Mouse (Mus musculus): Measurements from ENCODE around the gene Gm45208. TPM values are rescaled to one million over a fixed set of nuclear protein-coding genes. Genes with fewer than 3 reads are reported as not detected.
A peak's percentile ranks its signal among the peaks of the same experiment; 100 is the strongest.

Gene Gm45208
- polyA plus RNA-seq (2015; fragmentation: Nextera tagmentation; extraction: Ambion mirVana) = not detected in 2 replicates

DNA sequence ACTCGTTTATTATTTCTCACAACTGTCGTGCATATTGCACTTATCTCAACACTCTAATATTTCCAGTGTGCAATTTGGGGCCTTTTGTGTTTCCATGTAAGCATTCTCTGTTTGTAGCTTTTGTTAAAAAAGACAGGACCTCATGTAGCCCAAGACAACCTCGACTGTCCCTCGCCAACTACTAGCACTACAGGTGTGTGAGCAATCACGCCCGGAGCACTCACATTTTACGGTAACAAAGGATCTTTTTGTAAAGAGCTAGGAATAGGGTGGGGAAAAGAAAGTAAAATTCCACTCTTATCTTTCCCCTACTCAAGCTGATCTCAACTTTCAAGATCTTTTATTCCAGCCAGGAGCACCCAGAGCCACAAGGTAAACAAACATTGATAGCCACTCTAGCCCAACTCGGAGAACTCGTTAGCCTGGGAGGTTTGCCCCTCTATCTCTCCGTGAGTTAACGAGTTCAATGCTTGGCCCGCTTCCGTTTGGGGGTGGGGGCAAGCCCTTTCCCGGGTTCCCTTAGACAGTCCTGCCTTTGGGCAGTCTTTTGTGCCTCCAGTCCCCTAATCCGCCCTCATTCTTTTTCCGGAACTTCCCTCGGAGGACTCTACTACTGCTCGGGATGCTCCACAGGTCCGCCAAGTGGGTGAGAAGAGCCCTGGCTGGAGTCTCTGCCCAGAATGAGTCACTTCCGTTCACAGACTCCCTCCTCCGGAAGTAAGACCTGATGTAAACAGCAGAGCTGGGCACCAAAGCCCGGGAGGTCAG is at the start of gene Gm45208:
TSS of gene Gm45208 (plus strand) at position 732 of the 768 bp plus-strand sequence.
- Histone ChIP-seq H3K4me1 (ENCODE audit: control insufficient read depth, insufficient read depth, low read length) (peaks cover 6% of the 10 kb centered on the region), H3K9ac (ENCODE audit: low read depth, low read length) (peak within 1 kb of the TSS; percentile 70), H3K4me3 (ENCODE audit: low read depth, low read length) (peak within 1 kb of the TSS; percentile 57), H3K36me3 (ENCODE audit: control insufficient read depth, insufficient read depth, low read length) (no peaks in the 10 kb centered on the region), H3K9me3 (replicated peaks; ENCODE audit: control insufficient read depth, low read length, poor library complexity, severe bottlenecking) (no peaks in the 10 kb centered on the region), H3K27ac (ENCODE audit: low read length) (peak within 1 kb of the TSS; percentile 93), H3K27me3 (ENCODE audit: control insufficient read depth, insufficient read depth, low read depth, low read length) (no peaks in the 10 kb centered on the region), H3K4me2 (ENCODE audit: low read length) (peak within 1 kb of the TSS; percentile 75)
- peak; percentile 92 for ATAC-seq
- WGBS = 30% methylated on average over 22 of the region's 22 CpGs

- H3K4me1 ChIP-seq (ENCODE audit: control insufficient read depth, insufficient read depth, low read length) = no peaks in the 10 kb centered on the region
- H3K27me3 ChIP-seq (ENCODE audit: control insufficient read depth, insufficient read depth, low read depth, low read length) = no peaks in the 10 kb centered on the region
- WGBS = 53% methylated on average over 6 of the region's 6 CpGs
- no peaks in the 10 kb centered on the region for H3K9me3 ChIP-seq (replicated peaks; ENCODE audit: control insufficient read depth, low read length, poor library complexity, severe bottlenecking)
- ATAC-seq = no peak
- H3K9ac ChIP-seq (ENCODE audit: low read depth, low read length) = no peak overlapping the region
- no peaks in the 10 kb centered on the region for H3K36me3 ChIP-seq (ENCODE audit: control insufficient read depth, insufficient read depth, low read length)
- H3K27ac ChIP-seq (ENCODE audit: low read length) = no peak overlapping the region
- no peak overlapping the region for H3K4me2 ChIP-seq (ENCODE audit: low read length)
- H3K4me3 ChIP-seq (ENCODE audit: low read depth, low read length) = no peak overlapping the region
Measured at GRCm38 (mm10) chrX:7672739-7673138, 49.3 kb upstream of the Gm45208 start.

DNA sequence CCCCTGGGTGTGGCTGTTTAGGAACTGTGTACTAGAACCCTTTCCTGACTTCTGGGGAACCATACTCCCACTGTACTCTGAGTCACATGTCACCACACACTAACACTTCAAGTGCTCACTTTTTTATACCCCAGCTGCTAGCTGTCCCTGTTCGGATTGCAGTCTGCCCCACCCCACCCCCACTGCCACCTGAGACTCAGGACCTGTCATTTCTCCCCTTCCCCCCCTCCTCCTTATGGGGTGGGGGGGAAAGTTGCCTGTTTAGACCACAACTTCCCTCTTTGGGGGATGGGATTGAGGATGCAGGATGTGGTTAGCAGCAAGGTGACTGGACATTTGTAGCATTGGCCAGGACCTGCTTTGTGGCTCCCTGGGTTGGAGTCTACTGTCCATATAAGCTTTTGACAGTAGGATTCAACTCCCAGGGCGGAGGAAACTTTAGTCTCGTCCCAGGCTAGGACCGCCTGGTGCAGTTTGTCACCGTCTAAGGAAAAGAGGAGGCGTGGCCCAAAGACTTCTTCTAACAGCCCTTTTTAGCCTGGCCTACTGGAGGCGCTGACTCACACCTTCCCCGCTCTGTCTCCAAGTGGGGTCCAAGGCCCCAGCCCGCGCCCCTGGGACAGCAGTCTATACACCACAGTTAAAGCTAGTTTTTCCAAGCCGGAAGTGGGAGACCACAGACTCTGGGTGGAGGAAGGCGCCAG is 48.3 kb upstream of the Gm45208 start:
- Histone ChIP-seq H3K36me3 (ENCODE audit: control insufficient read depth, insufficient read depth, low read length) (no peaks in the 10 kb centered on the region), H3K4me1 (ENCODE audit: control insufficient read depth, insufficient read depth, low read length) (no peaks in the 10 kb centered on the region), H3K4me2 (ENCODE audit: low read length) (no peak overlapping the region; the same call in 1 of the 2 replicates), H3K27ac (ENCODE audit: low read length) (no peak overlapping the region), H3K9ac (ENCODE audit: low read depth, low read length) (no peak overlapping the region), H3K9me3 (replicated peaks; ENCODE audit: control insufficient read depth, low read length, poor library complexity, severe bottlenecking) (no peaks in the 10 kb centered on the region), H3K4me3 (ENCODE audit: low read depth, low read length) (no peak overlapping the region), H3K27me3 (ENCODE audit: control insufficient read depth, insufficient read depth, low read depth, low read length) (no peaks in the 10 kb centered on the region)
- WGBS = 47% methylated on average over 12 of the region's 12 CpGs
- no peak for ATAC-seq

- Histone ChIP-seq H3K4me3 (ENCODE audit: low read depth, low read length) (peak overlapping the region; percentile 27), H3K4me1 (ENCODE audit: control insufficient read depth, insufficient read depth, low read length) (no peaks in the 10 kb centered on the region), H3K9me3 (replicated peaks; ENCODE audit: control insufficient read depth, low read length, poor library complexity, severe bottlenecking) (no peaks in the 10 kb centered on the region), H3K4me2 (ENCODE audit: low read length) (peak overlapping the region; percentile 49), H3K36me3 (ENCODE audit: control insufficient read depth, insufficient read depth, low read length) (no peaks in the 10 kb centered on the region), H3K27ac (ENCODE audit: low read length) (no peak overlapping the region), H3K9ac (ENCODE audit: low read depth, low read length) (peak overlapping the region; percentile 44; the same call in 1 of the 2 replicates), H3K27me3 (ENCODE audit: control insufficient read depth, insufficient read depth, low read depth, low read length) (no peaks in the 10 kb centered on the region)
- peak; percentile 26; the same call in 1 of the 2 replicates for ATAC-seq
- 30% methylated on average over 28 of the region's 28 CpGs for WGBS
Measured at GRCm38 (mm10) chrX:7674284-7675000, 47.6 kb upstream of the Gm45208 start.

DNA sequence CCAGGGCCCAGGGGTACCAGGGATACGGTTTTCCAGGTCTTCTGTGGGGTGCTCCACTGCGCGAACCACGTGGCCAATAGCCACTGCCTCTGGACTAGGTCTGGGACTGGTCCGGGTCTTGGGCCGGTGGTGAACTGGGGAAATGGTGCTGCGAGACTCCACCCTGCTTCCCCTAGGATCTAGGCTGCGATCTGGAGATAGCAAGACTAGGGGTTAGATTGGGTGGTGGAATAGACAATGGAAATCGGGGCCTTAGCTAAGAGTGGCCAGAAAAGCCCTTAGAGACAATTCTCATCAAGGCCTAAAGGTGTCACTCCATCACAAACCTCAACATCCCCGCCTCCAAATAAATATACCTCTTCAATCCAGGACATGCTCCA is 47.1 kb upstream of the Gm45208 start:
- Histone ChIP-seq H3K36me3 (ENCODE audit: control insufficient read depth, insufficient read depth, low read length) (no peaks in the 10 kb centered on the region), H3K9ac (ENCODE audit: low read depth, low read length) (peak overlapping the region; percentile 44; the same call in 1 of the 2 replicates)

GRCm38 (mm10) chrX:7678986-7679385 is 43.1 kb upstream of the Gm45208 start:
- Histone ChIP-seq H3K27me3 (ENCODE audit: control insufficient read depth, insufficient read depth, low read depth, low read length) (no peaks in the 10 kb centered on the region), H3K27ac (ENCODE audit: low read length) (no peak overlapping the region), H3K9me3 (replicated peaks; ENCODE audit: control insufficient read depth, low read length, poor library complexity, severe bottlenecking) (no peaks in the 10 kb centered on the region), H3K36me3 (ENCODE audit: control insufficient read depth, insufficient read depth, low read length) (no peaks in the 10 kb centered on the region), H3K9ac (ENCODE audit: low read depth, low read length) (no peak overlapping the region), H3K4me1 (ENCODE audit: control insufficient read depth, insufficient read depth, low read length) (no peaks in the 10 kb centered on the region), H3K4me2 (ENCODE audit: low read length) (no peak overlapping the region), H3K4me3 (ENCODE audit: low read depth, low read length) (no peak overlapping the region)
- ATAC-seq = no peak
- 46% methylated on average over 3 of the region's 3 CpGs for WGBS

More for the DNA sequence above, 47.1 kb upstream of the Gm45208 start:
- ATAC-seq = peak; percentile 16; the same call in 1 of the 2 replicates
- Histone ChIP-seq H3K4me2 (ENCODE audit: low read length) (peak overlapping the region; percentile 49), H3K4me3 (ENCODE audit: low read depth, low read length) (peak overlapping the region; percentile 27), H3K27ac (ENCODE audit: low read length) (no peak overlapping the region), H3K9me3 (replicated peaks; ENCODE audit: control insufficient read depth, low read length, poor library complexity, severe bottlenecking) (no peaks in the 10 kb centered on the region), H3K4me1 (ENCODE audit: control insufficient read depth, insufficient read depth, low read length) (no peaks in the 10 kb centered on the region), H3K27me3 (ENCODE audit: control insufficient read depth, insufficient read depth, low read depth, low read length) (no peaks in the 10 kb centered on the region)
- WGBS = 37% methylated on average over 10 of the region's 10 CpGs

DNA sequence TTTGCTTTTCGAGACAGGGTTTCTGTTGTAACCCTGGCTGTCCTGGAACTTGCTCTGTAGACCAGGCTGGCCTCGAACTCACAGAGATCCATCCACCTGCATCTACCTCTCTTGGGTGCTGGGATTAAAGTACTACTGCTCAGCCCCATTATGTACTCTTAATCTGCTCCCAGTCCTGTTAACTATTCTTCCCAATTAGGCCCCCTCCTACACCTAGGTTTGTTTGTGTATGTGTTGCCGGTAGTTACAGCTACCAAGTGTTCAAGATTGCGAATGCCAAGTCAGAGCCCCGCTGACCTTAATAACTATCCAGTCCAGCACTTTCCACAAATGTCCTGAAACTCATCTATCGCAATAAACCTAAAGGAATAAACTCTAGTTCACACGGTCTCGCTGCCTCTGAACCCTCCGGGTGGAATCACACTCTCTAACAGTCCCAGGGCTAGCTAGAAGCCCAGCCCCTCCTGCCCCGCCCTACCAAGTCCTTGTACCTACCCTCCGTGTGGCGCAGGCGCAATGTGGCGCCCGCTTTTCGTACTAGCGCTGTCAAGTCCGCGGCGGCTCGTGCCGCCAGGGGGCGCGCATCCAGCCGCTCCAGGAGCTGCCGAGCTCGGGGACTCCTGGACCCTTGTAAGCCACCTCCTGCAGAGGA is 42.5 kb upstream of the Gm45208 start:
- Histone ChIP-seq H3K9me3 (replicated peaks; ENCODE audit: control insufficient read depth, low read length, poor library complexity, severe bottlenecking) (no peaks in the 10 kb centered on the region), H3K4me1 (ENCODE audit: control insufficient read depth, insufficient read depth, low read length) (no peaks in the 10 kb centered on the region), H3K4me2 (ENCODE audit: low read length) (peak overlapping the region; percentile 57), H3K27me3 (ENCODE audit: control insufficient read depth, insufficient read depth, low read depth, low read length) (no peaks in the 10 kb centered on the region), H3K27ac (ENCODE audit: low read length) (no peak overlapping the region), H3K36me3 (ENCODE audit: control insufficient read depth, insufficient read depth, low read length) (no peaks in the 10 kb centered on the region), H3K9ac (ENCODE audit: low read depth, low read length) (no peak overlapping the region), H3K4me3 (ENCODE audit: low read depth, low read length) (peak overlapping the region; percentile 27)
- peak; percentile 88 for ATAC-seq
- WGBS = 20% methylated on average over 25 of the region's 27 CpGs

- Histone ChIP-seq H3K4me1 (ENCODE audit: control insufficient read depth, insufficient read depth, low read length) (no peaks in the 10 kb centered on the region), H3K27ac (ENCODE audit: low read length) (no peak overlapping the region), H3K9me3 (replicated peaks; ENCODE audit: control insufficient read depth, low read length, poor library complexity, severe bottlenecking) (no peaks in the 10 kb centered on the region), H3K4me2 (ENCODE audit: low read length) (peak overlapping the region; percentile 57), H3K4me3 (ENCODE audit: low read depth, low read length) (peak overlapping the region; percentile 27), H3K9ac (ENCODE audit: low read depth, low read length) (no peak overlapping the region), H3K27me3 (ENCODE audit: control insufficient read depth, insufficient read depth, low read depth, low read length) (no peaks in the 10 kb centered on the region), H3K36me3 (ENCODE audit: control insufficient read depth, insufficient read depth, low read length) (no peaks in the 10 kb centered on the region)
- ATAC-seq = 0 out of 2 replicates have a peak, but pooled peaks have one; percentile 34
- WGBS = 23% methylated on average over 12 of the region's 12 CpGs
Measured at GRCm38 (mm10) chrX:7680057-7680412, 42.0 kb upstream of the Gm45208 start.

Data from midbrain, embryonic 16.5 days (tissue).